Mouse (Mus musculus): Measurements from ENCODE around the gene Adgrv1. TPM values are rescaled to one million over a fixed set of nuclear protein-coding genes. Genes with fewer than 3 reads are reported as not detected.

Adgrv1 gene
- polyA plus RNA-seq, 1 experiment from 2014 or later = 30.3 TPM

DNA sequence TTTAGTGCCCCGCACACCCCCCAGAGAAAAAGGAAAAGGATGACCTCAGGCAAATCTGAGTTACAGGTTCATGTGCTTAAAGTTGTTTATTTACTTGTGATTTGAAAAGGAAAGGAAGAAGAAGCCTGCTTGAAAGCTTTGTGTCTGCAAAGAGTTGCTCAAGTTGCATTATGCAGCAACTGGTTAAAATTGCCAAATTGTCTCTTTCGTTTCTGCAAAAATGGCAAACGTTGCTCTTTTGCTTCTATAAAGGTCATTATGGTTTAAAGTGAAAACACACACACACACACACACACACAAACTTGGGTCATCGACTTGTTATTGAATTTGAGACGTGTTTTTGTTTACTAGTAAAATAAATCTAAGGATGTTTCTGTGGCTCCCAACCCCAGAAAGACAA is 500.3 kb downstream of the Adgrv1 start:
- no peak for DNase-seq (ENCODE audit: extremely low spot score, low spot score)
- no peaks in the 10 kb centered on the region for H3K36me3 ChIP-seq (replicated peaks)
- H3K4me3 ChIP-seq = no peak overlapping the region
- H3K27ac ChIP-seq = no peak overlapping the region
- WGBS = 76% methylated on average over 5 of the region's 5 CpGs
- H3K4me1 ChIP-seq = peaks cover 26% of the 10 kb centered on the region
- H3K27me3 ChIP-seq (ENCODE audit: poor library complexity, severe bottlenecking) = no peaks in the 10 kb centered on the region
- H3K9me3 ChIP-seq = no peaks in the 10 kb centered on the region

DNA sequence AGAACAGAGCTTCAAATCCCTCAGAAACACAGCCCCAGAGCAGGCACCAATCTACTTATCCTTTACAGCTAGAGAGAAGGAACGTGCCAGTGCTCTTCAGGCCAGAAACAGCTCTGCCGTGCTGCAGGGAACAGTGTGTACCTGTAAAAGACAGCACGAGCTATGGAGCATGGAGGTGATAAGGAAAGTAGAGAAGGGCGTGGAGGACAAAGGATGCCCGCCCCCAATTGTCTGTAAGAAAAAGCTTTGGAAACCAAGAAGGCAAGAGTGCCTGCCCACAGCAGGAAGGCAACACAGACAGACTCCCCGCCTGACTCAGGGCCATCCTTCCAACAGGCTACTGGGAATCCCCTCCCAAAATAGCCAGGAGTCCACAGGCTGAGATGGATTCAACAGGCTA is 501.1 kb downstream of the Adgrv1 start:
- no peak overlapping the region for H3K4me3 ChIP-seq
- 35% methylated on average over 6 of the region's 6 CpGs for WGBS
- H3K27ac ChIP-seq = 0 out of 2 replicates have a peak overlapping the region, but pooled peaks have one; percentile 11
- H3K9me3 ChIP-seq = no peaks in the 10 kb centered on the region
- H3K4me1 ChIP-seq = peaks cover 26% of the 10 kb centered on the region
- no peaks in the 10 kb centered on the region for H3K36me3 ChIP-seq (replicated peaks)
- DNase-seq (ENCODE audit: extremely low spot score, low spot score) = no peak
- H3K27me3 ChIP-seq (ENCODE audit: poor library complexity, severe bottlenecking) = no peaks in the 10 kb centered on the region

DNA sequence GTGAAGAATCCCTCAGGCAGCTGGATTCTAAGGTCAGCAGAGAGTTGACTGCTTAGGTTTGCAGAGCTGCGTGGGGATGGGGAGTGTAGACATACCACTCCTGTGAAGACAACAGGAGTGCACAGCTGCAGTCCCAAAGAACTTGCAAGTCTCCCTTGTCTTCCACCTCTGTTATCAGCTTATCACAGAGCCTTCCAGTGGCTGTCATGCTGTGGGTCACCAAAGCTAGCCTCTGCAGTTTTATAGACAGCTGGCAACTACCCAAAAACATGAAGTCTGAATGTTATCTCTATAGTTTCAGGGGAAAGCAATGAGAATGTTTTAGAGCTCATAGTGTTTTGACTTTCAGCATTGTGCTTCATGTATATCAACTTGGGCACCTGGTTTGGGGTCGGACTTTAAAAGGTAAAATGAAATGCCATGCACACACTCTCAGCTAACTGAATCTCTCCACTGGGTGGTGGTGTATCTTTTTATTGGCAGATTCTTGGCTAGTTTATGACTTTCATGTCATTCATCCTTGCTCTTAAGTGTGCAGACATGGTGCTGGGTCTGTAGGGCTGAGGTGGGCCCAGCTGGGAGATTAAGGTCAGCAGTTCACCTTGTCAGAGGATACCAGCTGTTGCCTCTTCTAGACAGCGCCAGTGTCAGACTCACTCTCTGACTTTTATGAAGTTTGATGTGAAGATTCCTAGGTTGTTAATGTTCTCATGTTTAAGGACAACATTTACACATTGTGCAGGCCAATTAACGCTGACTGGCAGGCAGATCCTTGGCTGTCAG is 502.0 kb downstream of the Adgrv1 start:
- Histone ChIP-seq H3K27ac (no peak overlapping the region), H3K4me3 (no peak overlapping the region), H3K4me1 (peaks cover 26% of the 10 kb centered on the region), H3K9me3 (no peaks in the 10 kb centered on the region), H3K36me3 (replicated peaks) (no peaks in the 10 kb centered on the region), H3K27me3 (ENCODE audit: poor library complexity, severe bottlenecking) (no peaks in the 10 kb centered on the region)
- 83% methylated on average over 4 of the region's 4 CpGs for WGBS
- no peak for DNase-seq (ENCODE audit: extremely low spot score, low spot score)

DNA sequence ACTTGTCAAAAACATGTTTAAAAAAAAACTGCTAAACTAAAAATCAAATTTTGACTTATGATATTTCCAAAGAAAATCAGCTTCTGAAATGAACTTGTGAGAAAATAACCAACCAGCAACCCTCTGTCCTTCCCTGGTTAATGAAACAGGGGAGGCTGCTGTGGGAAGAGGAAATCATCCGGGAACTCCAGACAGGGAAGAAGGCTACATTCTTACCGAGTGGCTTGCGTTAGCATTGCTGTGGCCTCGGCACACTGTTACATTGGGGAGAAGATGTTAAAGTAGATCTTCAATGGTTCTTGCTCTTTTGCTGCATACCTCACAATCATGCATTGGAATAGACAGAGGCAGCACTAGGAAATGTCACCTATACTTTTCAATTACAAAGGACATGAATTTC is 507.1 kb downstream of the Adgrv1 start:
- WGBS = 93% methylated on average over 4 of the region's 4 CpGs
- Histone ChIP-seq H3K27me3 (ENCODE audit: poor library complexity, severe bottlenecking) (no peaks in the 10 kb centered on the region), H3K4me3 (no peak overlapping the region), H3K36me3 (replicated peaks) (no peaks in the 10 kb centered on the region), H3K9me3 (no peaks in the 10 kb centered on the region), H3K27ac (no peak overlapping the region), H3K4me1 (no peaks in the 10 kb centered on the region)
- no peak for DNase-seq (ENCODE audit: extremely low spot score, low spot score)

DNA sequence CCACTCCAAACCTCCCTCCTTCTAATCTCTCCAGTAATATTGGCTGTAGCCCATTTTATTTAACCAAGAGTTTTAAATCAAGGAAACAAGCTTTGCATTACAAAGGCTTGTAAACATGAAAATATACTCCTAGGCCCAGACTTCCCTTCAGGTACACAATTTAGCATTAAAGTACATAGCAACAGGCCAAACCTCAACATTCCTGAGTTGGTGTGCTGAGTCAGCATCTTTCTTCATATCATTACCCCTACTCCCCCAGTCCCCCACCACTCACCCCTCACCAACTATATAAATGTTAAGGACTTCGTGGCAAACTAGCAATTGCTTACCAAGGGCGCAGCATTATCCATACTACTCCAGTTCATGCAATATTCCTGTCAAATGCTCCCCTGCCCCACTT is 510.7 kb downstream of the Adgrv1 start:
- DNase-seq (ENCODE audit: extremely low spot score, low spot score) = no peak
- WGBS = 93% methylated on average over 2 of the region's 2 CpGs
- Histone ChIP-seq H3K4me1 (no peaks in the 10 kb centered on the region), H3K27me3 (ENCODE audit: poor library complexity, severe bottlenecking) (no peaks in the 10 kb centered on the region), H3K9me3 (no peaks in the 10 kb centered on the region), H3K27ac (no peak overlapping the region), H3K4me3 (no peak overlapping the region), H3K36me3 (replicated peaks) (peaks cover 14% of the 10 kb centered on the region)

DNA sequence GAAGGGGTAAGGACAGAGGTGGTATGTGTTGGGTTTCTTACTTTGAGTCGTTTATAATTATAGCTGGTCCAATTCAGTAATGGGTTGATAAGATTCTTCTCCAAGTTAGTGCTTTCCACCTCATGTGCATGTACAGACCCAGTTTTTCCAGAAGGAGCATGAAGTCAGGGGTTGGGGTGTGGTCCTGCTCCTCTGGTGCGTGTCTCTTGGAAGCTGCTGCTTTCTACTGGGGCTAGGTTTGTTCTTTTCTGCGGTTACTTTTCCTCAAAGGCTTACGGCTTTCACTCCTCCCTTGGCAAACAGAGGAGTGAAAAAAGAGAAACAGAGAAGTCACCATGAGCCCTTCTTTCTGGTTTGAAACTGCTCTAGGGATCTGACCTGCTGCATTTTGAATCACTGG is 522.5 kb downstream of the Adgrv1 start:
- H3K36me3 ChIP-seq (replicated peaks) = no peaks in the 10 kb centered on the region
- H3K4me1 ChIP-seq = no peaks in the 10 kb centered on the region
- H3K9me3 ChIP-seq = no peaks in the 10 kb centered on the region
- H3K27me3 ChIP-seq (ENCODE audit: poor library complexity, severe bottlenecking) = no peaks in the 10 kb centered on the region
- no peak overlapping the region for H3K27ac ChIP-seq
- no peak overlapping the region for H3K4me3 ChIP-seq
- WGBS = 96% methylated on average over 4 of the region's 4 CpGs
- no peak for DNase-seq (ENCODE audit: extremely low spot score, low spot score)

DNA sequence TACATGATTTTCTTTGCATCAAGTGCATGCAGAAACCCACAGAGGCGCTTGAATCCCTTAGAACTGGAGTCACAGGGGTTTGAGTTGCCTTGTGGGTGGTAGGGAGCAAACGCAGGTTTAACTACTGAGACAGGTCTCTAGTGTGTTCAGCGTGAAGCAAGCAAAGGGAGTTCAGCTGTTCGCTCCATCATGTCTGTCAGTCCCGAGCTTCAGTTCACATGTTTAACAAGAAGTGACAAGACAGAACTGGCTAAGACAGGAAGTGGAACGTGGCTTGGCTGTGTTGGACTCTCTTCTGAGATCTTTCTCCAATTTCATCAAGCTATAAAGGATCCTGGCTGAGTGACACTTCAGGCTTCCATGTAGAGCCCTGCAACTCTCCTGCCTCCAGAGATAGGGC is 523.3 kb downstream of the Adgrv1 start:
- H3K27me3 ChIP-seq (ENCODE audit: poor library complexity, severe bottlenecking) = no peaks in the 10 kb centered on the region
- no peak for DNase-seq (ENCODE audit: extremely low spot score, low spot score)
- H3K36me3 ChIP-seq (replicated peaks) = no peaks in the 10 kb centered on the region
- 89% methylated on average over 6 of the region's 6 CpGs for WGBS
- no peaks in the 10 kb centered on the region for H3K4me1 ChIP-seq
- no peak overlapping the region for H3K27ac ChIP-seq
- H3K4me3 ChIP-seq = no peak overlapping the region
- H3K9me3 ChIP-seq = no peaks in the 10 kb centered on the region

DNA sequence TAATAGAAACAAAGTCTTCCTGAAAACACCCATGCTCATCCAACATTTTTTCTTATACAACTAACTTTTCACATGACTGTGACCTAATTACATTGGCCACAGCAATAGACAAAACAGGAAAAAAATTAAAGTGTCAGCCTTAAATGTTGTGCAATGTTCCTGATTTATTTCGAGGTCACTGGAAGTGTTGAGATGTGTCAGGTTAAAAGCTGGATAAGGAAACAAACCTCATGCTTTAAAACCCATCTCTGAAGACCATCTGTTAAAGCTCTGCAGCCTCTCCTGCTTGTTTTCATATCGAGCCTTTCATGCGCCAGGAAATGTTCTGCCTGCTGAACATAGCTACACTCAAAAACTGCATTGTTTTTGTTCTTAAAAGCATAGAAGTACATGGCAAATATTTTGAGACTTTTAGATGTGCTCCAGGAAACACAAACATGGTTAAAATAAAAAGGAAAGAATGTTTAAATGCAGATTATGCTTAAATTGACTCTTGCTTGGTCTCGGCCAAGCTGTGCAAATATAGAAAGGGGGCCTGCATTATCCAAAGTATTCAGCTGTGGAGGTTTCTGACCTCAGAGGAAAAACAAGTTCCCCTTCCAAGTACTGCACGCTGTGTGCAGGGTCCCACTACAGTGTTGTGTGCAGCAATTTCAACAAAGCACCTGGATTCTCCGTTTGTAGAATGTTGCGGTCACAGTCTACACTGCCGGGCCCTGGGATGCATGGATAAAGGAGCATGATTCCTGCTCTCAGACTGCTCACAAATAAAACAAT is 524.2 kb downstream of the Adgrv1 start:
- Histone ChIP-seq H3K27me3 (ENCODE audit: poor library complexity, severe bottlenecking) (no peaks in the 10 kb centered on the region), H3K36me3 (replicated peaks) (no peaks in the 10 kb centered on the region), H3K4me1 (no peaks in the 10 kb centered on the region), H3K27ac (no peak overlapping the region), H3K4me3 (no peak overlapping the region), H3K9me3 (no peaks in the 10 kb centered on the region)
- WGBS = 85% methylated on average over 8 of the region's 8 CpGs
- DNase-seq (ENCODE audit: extremely low spot score, low spot score) = no peak

DNA sequence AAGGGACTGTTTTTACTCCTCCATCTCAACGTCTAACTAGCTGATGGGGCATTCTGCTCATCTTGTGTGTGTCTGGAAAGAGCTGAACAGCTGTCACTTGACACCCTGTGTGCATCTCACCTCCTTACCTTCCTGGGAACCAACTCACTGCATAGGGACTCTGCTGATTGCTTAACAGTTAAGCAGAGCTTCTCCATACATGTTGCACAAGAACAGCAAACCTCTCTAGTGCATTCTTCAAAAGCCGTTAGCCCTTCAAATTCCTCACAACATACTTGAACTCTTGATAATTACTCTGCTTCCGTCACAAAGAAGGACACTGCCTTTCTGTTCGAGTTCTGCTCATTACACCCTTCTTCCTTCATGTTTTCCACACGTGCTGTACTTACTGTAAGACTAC is 525.5 kb downstream of the Adgrv1 start:
- Histone ChIP-seq H3K27me3 (ENCODE audit: poor library complexity, severe bottlenecking) (no peaks in the 10 kb centered on the region), H3K36me3 (replicated peaks) (peaks cover 9% of the 10 kb centered on the region), H3K4me3 (no peak overlapping the region), H3K4me1 (no peaks in the 10 kb centered on the region), H3K27ac (no peak overlapping the region), H3K9me3 (no peaks in the 10 kb centered on the region)
- no peak for DNase-seq (ENCODE audit: extremely low spot score, low spot score)
- WGBS = 77% methylated on average over 5 of the region's 5 CpGs

DNA sequence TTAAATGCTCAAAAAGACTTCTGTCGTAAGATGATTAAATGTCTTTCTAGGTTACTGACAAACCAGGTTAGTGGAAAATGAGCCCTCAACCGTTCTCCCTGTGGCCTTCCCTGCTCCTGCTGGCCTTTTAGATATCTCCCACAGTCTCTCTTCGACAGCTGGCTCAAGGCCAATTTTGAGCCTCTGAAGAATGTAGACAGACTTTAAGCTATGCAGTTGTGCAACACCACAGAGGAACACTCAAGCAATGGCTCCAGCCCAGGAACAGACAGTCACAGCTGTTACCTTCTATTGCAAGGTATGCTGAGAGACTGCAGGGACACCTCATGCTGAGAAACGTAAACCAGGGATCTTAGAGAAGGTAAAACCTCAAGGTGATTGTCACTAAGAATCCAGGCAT is 529.2 kb downstream of the Adgrv1 start:
- Histone ChIP-seq H3K4me3 (no peak overlapping the region), H3K27me3 (ENCODE audit: poor library complexity, severe bottlenecking) (no peaks in the 10 kb centered on the region), H3K4me1 (no peaks in the 10 kb centered on the region), H3K9me3 (no peaks in the 10 kb centered on the region), H3K36me3 (replicated peaks) (peaks cover 11% of the 10 kb centered on the region), H3K27ac (no peak overlapping the region)
- DNase-seq (ENCODE audit: extremely low spot score, low spot score) = no peak
- 94% methylated on average over 4 of the region's 4 CpGs for WGBS

DNA sequence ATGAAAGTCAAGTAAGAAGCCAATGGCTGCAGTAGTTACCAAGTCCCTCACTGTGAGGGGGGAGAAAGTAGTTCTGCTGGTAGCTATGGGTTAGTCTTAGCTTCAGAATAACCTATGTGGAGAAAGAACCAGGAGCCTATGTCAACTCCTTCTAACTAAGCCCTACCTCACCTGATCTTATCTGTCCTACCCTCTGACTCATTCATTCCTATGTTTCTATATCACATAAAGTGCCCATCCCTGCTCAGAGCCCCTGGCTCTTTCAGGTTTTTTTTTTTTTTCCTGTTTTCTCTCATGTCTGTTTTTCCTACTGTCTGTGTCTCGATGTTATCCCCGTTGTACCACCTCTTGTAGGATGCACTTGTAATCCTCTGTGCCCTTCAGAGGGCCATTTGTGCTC is 536.5 kb downstream of the Adgrv1 start:
- DNase-seq (ENCODE audit: extremely low spot score, low spot score) = no peak
- Histone ChIP-seq H3K27ac (no peak overlapping the region), H3K27me3 (ENCODE audit: poor library complexity, severe bottlenecking) (no peaks in the 10 kb centered on the region), H3K4me1 (no peaks in the 10 kb centered on the region), H3K9me3 (no peaks in the 10 kb centered on the region), H3K4me3 (no peak overlapping the region), H3K36me3 (replicated peaks) (peaks cover 6% of the 10 kb centered on the region; the same call in 1 of the 2 replicates)
- WGBS = 87% methylated on average over 2 of the region's 2 CpGs

DNA sequence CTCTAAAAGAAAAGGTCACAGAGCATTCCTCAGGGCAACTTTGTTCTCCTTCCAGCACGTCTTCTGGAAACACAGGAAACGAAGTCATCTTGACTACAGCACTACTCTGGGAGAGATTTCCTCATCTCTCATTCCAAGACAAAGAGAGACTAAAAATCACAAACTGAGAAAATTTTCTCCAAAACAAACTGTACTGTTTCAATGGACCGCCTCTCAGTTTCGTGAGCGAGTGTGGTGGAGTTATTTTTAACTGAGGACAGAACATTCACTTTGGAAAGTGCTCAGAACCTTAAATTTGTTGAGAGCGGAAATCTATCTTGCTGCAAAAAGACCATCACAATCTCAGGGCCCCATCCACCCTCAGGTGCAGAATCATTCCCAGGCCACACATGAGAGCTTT is 538.4 kb downstream of the Adgrv1 start:
- H3K9me3 ChIP-seq = no peaks in the 10 kb centered on the region
- no peak overlapping the region for H3K4me3 ChIP-seq
- H3K36me3 ChIP-seq (replicated peaks) = peaks cover 6% of the 10 kb centered on the region; the same call in 1 of the 2 replicates
- no peak for DNase-seq (ENCODE audit: extremely low spot score, low spot score)
- H3K27me3 ChIP-seq (ENCODE audit: poor library complexity, severe bottlenecking) = no peaks in the 10 kb centered on the region
- no peaks in the 10 kb centered on the region for H3K4me1 ChIP-seq
- H3K27ac ChIP-seq = no peak overlapping the region
- WGBS = 90% methylated on average over 6 of the region's 6 CpGs
